Mouse (Mus musculus) limb, embryonic 15.5 days (tissue): ENCODE measurements around the gene Cacng7. TPM values are rescaled to one million over a fixed set of nuclear protein-coding genes. Genes with fewer than 3 reads are reported as not detected.

Experiments used
- ATAC-seq: fragments of 200-750 bp; cut with Nextera tagmentation; 2 replicates; pipeline ENCODE4 v1.8.0; 2017; ENCODE audit warnings: low read depth, moderate TSS enrichment; ENCODE audit not compliant: insufficient number of reproducible peaks, low FRiP score, low TSS enrichment
- H3K27ac ChIP-seq: fragments of 300-500 bp; sonication (generic); 2 replicates; pipeline ENCODE4 v1.5.1; 2015; ENCODE audit warnings: moderate library complexity, mild to moderate bottlenecking, inconsistent platforms
- H3K27me3 ChIP-seq: fragments of 300-500 bp; sonication (generic); 2 replicates; pipeline ENCODE4 v1.6.1; 2015; ENCODE audit warnings: inconsistent platforms
- H3K36me3 ChIP-seq: fragments of 300-500 bp; sonication (generic); 2 replicates; pipeline ENCODE4 v1.6.1; 2015; ENCODE audit warnings: inconsistent platforms
- H3K4me1 ChIP-seq: fragments of 300-500 bp; sonication (generic); 2 replicates; pipeline ENCODE4 v1.6.1; 2015; ENCODE audit warnings: inconsistent platforms
- H3K4me2 ChIP-seq: fragments of 300-500 bp; sonication (generic); 2 replicates; pipeline ENCODE4 v1.6.1; 2015; ENCODE audit warnings: mild to moderate bottlenecking, inconsistent platforms
- H3K4me3 ChIP-seq: fragments of 300-500 bp; sonication (generic); 2 replicates; pipeline ENCODE4 v1.5.1; 2015; ENCODE audit warnings: mild to moderate bottlenecking, inconsistent platforms
- H3K9ac ChIP-seq: fragments of 300-500 bp; sonication (generic); 2 replicates; pipeline ENCODE4 v1.6.1; 2015; ENCODE audit warnings: inconsistent platforms
- H3K9me3 ChIP-seq: fragments of 300-500 bp; sonication (generic); 2 replicates; pipeline ENCODE4 v1.6.1; 2016; ENCODE audit warnings: inconsistent platforms
- WGBS: fragments of 180-500 bp; shearing (Covaris S2); methylation state at CpG from one replicate; pipeline ENCODE4 v1.1.7; 2015; 5-methylcytosine and 5-hydroxymethylcytosine counted together
- polyA plus RNA-seq: library from polyadenylated mRNA; unstranded; fragments of >200 nt; fragmentation: Nextera tagmentation; extraction: Ambion mirVana; gene quantifications from 2 replicates; pipeline ENCODE4 v1.2.1, GENCODE M21; 2015

The Cacng7 gene
- polyA plus RNA-seq, 1 experiment from 2014 or later: 2.6 TPM

DNA sequence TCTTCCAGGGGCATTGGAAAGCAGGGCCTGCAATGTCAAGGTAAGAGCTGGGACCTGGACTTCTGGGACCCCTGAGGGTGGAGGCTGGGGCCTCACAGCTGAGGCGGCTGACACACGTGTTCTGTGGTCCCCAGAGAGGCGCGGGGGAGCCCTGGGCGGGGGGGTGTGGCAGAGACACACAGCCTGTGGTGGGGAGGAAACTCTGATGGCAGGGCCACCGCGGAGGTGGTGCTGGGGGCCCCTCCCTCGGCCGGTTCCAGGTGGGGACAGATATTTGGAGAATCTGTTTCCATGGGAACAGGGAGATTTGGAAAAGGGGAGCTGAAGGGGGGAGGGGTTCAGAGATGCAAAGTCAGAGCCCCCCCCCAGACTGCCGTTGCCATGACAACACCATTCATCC, 28.5 kb upstream of the Cacng7 start:
- Histone ChIP-seq H3K4me1 (peaks cover 36% of the 10 kb centered on the region), H3K9me3 (no peaks in the 10 kb centered on the region), H3K9ac (no peak overlapping the region), H3K27me3 (peaks cover 58% of the 10 kb centered on the region), H3K27ac (no peak overlapping the region), H3K4me3 (no peak overlapping the region), H3K36me3 (peaks cover 11% of the 10 kb centered on the region), H3K4me2 (no peak overlapping the region)
- no peak; the same call in 1 of the 2 replicates for ATAC-seq
- 5% methylated on average over 10 of the region's 10 CpGs for WGBS

DNA sequence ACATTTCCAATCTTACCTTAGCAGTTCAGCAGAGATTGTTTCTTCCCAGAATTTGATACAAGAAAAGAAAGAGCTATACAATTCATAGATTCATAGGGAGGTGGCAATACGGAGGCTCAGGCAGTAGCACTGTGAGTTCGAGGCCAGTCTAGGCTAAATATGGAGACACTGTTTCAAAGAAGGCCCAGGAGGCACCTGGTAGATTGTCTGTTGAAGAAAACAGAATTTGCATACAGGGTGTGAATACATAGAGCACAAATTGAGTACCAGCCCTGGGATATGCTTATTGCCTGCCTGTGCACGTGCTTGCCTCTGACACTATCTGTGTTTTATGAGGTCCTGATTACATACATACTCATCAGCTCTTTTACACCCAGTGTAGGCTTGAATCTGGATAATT, 26.4 kb upstream of the Cacng7 start:
- no peak for ATAC-seq
- Histone ChIP-seq H3K4me1 (peaks cover 31% of the 10 kb centered on the region), H3K27me3 (peaks cover 41% of the 10 kb centered on the region), H3K9me3 (no peaks in the 10 kb centered on the region), H3K4me2 (no peak overlapping the region), H3K4me3 (no peak overlapping the region), H3K36me3 (no peaks in the 10 kb centered on the region), H3K27ac (no peak overlapping the region), H3K9ac (no peak overlapping the region)
- WGBS: 65% methylated on average over 3 of the region's 3 CpGs

DNA sequence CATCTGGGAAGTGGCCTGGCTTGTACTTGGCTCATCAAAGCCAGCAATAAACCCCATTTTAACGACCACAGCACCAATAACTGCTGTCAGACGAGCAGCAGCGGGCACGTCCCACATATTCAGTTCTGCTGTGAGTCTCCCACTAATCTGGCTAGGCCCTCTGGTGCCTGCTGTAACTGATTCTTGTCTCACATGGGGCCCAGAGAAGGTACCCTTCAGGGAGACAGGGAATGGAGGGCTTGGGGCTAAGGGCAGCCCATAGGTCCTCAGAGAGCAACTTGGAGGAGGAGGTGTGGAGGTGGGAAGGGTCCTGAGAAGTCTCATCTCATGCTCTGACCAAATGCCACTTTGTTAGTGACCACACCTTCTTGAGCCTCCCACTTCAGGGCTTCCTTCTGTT, 24.1 kb upstream of the Cacng7 start:
- H3K36me3 ChIP-seq: no peaks in the 10 kb centered on the region
- no peak overlapping the region for H3K4me2 ChIP-seq
- peaks cover 19% of the 10 kb centered on the region for H3K27me3 ChIP-seq
- 14% methylated on average over 4 of the region's 4 CpGs for WGBS
- H3K27ac ChIP-seq: no peak overlapping the region
- no peak overlapping the region for H3K4me3 ChIP-seq
- H3K4me1 ChIP-seq: peaks cover 10% of the 10 kb centered on the region
- no peak overlapping the region for H3K9ac ChIP-seq
- H3K9me3 ChIP-seq: no peaks in the 10 kb centered on the region
- ATAC-seq: no peak

DNA sequence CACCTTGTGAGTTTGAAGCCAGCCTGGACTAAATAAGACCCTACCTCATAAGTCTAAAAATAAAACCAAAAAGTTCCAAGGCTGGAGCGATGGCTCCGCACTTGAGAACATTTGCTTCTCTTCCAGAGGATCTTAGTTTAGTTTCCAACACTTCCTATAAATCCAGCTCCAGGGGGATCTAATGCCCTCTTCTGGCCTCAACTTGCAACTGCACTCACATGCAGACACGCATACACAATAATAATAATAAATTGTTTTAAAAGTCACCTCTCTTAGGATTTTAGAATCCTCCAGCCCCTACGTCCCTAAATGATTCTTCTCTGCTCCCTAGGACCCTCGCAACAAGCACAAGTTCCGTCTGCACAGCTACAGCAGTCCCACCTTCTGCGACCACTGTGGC, 22.5 kb upstream of the Cacng7 start:
- ATAC-seq: no peak
- WGBS: 94% methylated on average over 7 of the region's 7 CpGs

DNA sequence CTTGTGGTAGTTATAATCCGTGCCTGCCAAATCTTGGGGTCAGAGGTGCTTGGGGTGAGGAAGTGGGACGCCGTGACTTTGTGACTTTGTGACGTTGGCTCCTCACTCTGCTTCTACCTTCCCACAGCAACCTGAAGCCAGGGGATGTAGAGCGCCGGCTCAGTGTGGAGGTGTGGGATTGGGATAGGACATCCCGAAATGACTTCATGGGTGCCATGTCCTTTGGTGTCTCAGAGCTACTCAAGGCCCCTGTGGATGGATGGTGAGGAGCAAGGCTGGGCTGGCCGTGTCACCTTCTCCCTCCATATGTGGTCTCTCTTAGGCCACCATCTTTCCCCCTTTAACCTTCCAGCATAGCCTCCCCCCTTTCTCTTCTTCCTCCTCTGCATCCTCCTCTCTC, 19.2 kb upstream of the Cacng7 start:
- no peak overlapping the region for H3K9ac ChIP-seq
- 80% methylated on average over 8 of the region's 8 CpGs for WGBS
- H3K27me3 ChIP-seq: peaks cover 2% of the 10 kb centered on the region; the same call in 1 of the 2 replicates
- no peaks in the 10 kb centered on the region for H3K4me1 ChIP-seq
- H3K4me3 ChIP-seq: no peak overlapping the region
- no peaks in the 10 kb centered on the region for H3K9me3 ChIP-seq
- H3K27ac ChIP-seq: no peak overlapping the region
- ATAC-seq: no peak
- no peaks in the 10 kb centered on the region for H3K36me3 ChIP-seq
- H3K4me2 ChIP-seq: no peak overlapping the region

More for the DNA sequence above, 22.5 kb upstream of the Cacng7 start:
- H3K4me2 ChIP-seq: no peak overlapping the region
- H3K4me3 ChIP-seq: no peak overlapping the region
- no peak overlapping the region for H3K27ac ChIP-seq
- H3K36me3 ChIP-seq: no peaks in the 10 kb centered on the region
- no peak overlapping the region for H3K9ac ChIP-seq
- H3K27me3 ChIP-seq: peaks cover 6% of the 10 kb centered on the region
- H3K9me3 ChIP-seq: no peaks in the 10 kb centered on the region
- no peaks in the 10 kb centered on the region for H3K4me1 ChIP-seq

DNA sequence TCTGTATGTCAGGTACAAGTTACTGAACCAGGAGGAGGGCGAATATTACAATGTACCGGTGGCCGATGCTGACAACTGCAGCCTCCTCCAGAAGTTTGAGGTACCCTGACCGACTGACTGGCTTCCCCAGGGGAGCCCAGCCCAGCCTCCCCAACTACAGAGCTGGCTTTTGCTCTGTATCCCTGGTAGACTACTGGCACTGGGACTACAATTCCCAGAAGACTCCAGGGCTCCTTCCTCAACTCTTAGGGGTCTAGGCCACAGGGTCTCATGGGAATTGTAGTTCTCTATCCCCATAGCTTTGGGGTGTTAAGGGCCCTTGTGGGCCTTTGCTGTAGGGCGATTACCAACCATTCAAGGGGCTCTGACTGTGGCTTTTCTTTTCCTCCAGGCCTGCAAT, 18.6 kb upstream of the Cacng7 start:
- no peak overlapping the region for H3K9ac ChIP-seq
- H3K4me3 ChIP-seq: no peak overlapping the region
- 60% methylated on average over 5 of the region's 5 CpGs for whole genome bisulfite sequencing
- no peak overlapping the region for H3K4me2 ChIP-seq
- H3K4me1 ChIP-seq: no peaks in the 10 kb centered on the region
- no peaks in the 10 kb centered on the region for H3K9me3 ChIP-seq
- no peaks in the 10 kb centered on the region for H3K27me3 ChIP-seq
- ATAC-seq: no peak
- H3K36me3 ChIP-seq: no peaks in the 10 kb centered on the region
- H3K27ac ChIP-seq: no peak overlapping the region

DNA sequence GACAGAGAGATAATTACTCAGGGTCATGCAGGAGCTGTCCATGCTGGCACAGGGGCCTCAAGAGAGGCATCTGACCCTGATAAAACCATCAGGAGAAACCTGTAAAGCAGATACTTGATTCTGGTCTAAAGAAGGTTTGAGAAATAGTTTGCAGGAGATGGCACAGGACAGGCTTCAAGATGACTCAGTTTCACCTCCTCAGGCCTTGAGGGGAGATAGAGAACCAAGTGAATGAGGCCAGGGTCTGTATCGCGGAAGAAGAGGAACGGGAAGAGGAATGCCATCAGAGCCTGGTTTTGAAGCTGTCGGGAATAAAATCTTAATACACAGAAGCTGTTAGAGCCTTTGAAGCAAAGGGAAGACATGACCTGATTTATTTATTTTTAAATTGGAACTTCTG, 15.1 kb upstream of the Cacng7 start:
- Histone ChIP-seq H3K27me3 (no peaks in the 10 kb centered on the region), H3K4me1 (no peaks in the 10 kb centered on the region), H3K27ac (no peak overlapping the region), H3K36me3 (no peaks in the 10 kb centered on the region), H3K9me3 (no peaks in the 10 kb centered on the region), H3K4me3 (no peak overlapping the region), H3K9ac (no peak overlapping the region), H3K4me2 (no peak overlapping the region)
- 34% methylated on average over 4 of the region's 4 CpGs for WGBS
- ATAC-seq: no peak

DNA sequence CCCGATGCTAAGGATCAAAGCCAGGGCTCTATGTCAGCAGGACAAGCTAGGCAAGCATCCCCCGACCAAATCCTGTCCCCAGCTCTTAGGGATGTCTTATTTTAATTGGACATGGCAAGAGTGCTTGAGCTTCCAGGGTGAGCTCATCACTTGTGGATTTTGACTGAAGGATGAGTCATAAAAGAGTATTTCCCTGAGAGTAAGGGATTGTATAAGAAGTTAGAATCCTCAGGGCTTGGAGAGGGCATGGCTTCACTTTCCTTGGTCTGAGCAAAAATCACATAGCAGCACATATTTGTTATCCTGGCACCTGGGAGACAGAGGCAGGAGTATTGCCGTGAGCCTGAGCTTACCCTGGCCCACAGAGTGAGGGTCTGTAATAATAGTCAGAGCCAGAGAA, 11.9 kb upstream of the Cacng7 start:
- Histone ChIP-seq H3K27ac (no peak overlapping the region), H3K4me3 (no peak overlapping the region), H3K9ac (no peak overlapping the region), H3K4me1 (no peaks in the 10 kb centered on the region), H3K27me3 (no peaks in the 10 kb centered on the region), H3K9me3 (no peaks in the 10 kb centered on the region), H3K36me3 (no peaks in the 10 kb centered on the region), H3K4me2 (no peak overlapping the region)
- 40% methylated on average over 3 of the region's 3 CpGs for WGBS
- no peak for ATAC-seq

DNA sequence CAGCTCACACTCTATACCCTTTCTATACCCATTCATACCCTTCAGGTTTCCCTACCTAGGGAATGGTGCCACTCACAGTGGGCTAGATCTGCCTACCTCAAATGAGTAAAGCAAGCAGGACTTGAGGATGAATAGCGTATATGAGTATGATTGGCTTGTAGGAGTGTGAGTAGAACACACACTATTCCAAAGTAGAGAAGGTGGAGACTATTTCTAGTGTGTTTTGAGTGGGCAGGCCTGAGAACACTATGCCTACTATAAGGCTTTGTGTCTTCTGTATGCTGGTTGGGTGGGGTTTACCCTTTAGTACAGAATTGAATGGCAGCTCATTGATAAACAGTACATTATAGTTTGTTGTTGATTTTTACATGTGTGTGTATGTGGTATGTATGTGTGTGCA, 8.9 kb upstream of the Cacng7 start:
- H3K27ac ChIP-seq: no peak overlapping the region
- no peaks in the 10 kb centered on the region for H3K36me3 ChIP-seq
- no peak overlapping the region for H3K9ac ChIP-seq
- H3K4me3 ChIP-seq: no peak overlapping the region
- WGBS: 86% methylated on average over 1 of the region's 1 CpGs
- no peaks in the 10 kb centered on the region for H3K4me1 ChIP-seq
- H3K4me2 ChIP-seq: no peak overlapping the region
- ATAC-seq: no peak
- H3K9me3 ChIP-seq: no peaks in the 10 kb centered on the region
- no peaks in the 10 kb centered on the region for H3K27me3 ChIP-seq

DNA sequence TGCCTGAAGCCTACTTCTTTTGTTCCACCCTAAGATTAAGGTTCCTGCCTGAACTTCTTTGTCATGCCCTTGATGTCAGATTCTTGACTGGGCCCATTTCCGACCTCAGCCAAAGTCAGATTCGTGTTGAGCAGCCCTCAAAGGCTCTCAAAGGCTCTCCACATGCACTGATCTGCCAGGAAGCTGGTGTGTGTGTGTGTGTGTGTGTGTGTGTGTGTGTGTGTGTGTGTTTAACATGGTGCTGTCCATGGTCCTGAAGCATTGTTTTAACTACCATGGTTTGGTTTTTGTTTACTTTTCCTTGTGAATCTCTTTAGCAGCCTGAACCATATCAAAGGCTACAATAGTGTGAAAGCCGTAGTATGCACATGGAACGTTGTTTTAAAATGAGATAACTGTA, 4.8 kb upstream of the Cacng7 start:
- WGBS: 67% methylated on average over 4 of the region's 4 CpGs
- no peak for ATAC-seq

DNA sequence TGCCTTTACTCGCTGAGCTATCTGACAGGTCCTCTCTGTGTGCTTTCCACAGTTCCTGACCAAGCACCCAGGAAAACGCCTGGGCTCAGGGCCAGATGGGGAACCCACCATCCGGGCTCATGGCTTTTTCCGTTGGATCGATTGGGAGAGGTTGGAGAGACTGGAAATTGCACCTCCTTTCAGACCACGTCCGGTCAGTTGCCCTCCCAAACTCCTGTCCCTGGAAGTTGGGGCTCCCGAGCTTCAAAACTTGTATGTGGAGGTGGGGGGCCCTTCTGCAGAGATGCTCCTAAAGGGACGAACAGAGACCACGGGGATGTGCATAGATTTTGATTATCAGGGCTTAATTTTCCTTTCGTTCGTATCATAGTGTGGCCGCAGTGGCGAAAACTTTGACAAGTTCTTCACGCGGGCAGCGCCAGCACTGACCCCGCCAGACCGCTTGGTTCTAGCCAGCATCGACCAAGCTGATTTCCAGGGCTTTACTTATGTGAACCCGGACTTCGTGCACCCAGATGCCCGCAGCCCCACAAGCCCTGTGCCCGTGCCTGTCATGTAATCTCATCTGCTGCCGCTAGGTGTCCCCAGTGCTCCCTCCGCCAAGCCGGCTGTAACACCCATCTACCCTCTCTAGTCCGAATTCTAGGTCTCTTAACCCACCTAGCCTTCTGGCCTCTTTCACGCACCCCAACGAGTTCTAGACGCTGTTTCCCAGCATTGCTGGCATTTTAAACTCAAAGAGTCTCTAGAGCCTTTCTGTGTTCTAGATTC, 2.8 kb upstream of the Cacng7 start:
- whole genome bisulfite sequencing: 19% methylated on average over 31 of the region's 31 CpGs
- H3K9me3 ChIP-seq: no peaks in the 10 kb centered on the region
- no peaks in the 10 kb centered on the region for H3K36me3 ChIP-seq
- peaks cover 5% of the 10 kb centered on the region; the same call in 1 of the 2 replicates for H3K27me3 ChIP-seq
- peaks cover 21% of the 10 kb centered on the region for H3K4me1 ChIP-seq
- ATAC-seq: no peak
- H3K27ac ChIP-seq: no peak overlapping the region
- no peak overlapping the region for H3K9ac ChIP-seq
- 0 out of 2 replicates have a peak overlapping the region, but pooled peaks have one; percentile 3 for H3K4me3 ChIP-seq
- peak overlapping the region; percentile 34 for H3K4me2 ChIP-seq

More for the DNA sequence above, 4.8 kb upstream of the Cacng7 start:
- Histone ChIP-seq H3K4me2 (no peak overlapping the region), H3K9me3 (no peaks in the 10 kb centered on the region), H3K36me3 (no peaks in the 10 kb centered on the region), H3K27ac (no peak overlapping the region), H3K27me3 (peaks cover 5% of the 10 kb centered on the region; the same call in 1 of the 2 replicates), H3K4me1 (peaks cover 18% of the 10 kb centered on the region), H3K4me3 (no peak overlapping the region), H3K9ac (no peak overlapping the region)

DNA sequence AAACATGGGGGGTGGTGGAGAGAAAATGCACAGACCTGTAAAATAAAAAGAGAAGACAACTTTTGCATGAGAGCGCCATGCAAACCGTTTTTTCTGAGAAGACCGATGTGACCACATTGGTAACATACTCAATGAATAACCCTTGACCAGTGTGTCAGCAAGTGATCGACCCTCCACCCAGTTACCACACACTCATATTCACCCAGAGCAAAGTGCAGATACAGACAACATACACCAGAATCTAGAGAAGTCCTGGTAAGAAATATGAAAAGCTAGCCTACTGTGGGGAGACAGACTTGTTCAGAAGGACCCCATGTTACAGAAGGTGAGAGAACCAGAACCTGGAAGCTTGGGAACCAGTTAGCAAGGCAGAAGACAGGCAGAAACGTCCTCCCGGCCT, 1.6 kb upstream of the Cacng7 start:
- H3K27ac ChIP-seq: peak overlapping the region; percentile 92
- WGBS: 53% methylated on average over 6 of the region's 6 CpGs

More for the DNA sequence above, 1.6 kb upstream of the Cacng7 start:
- Histone ChIP-seq H3K27me3 (peaks cover 5% of the 10 kb centered on the region; the same call in 1 of the 2 replicates), H3K9ac (no peak overlapping the region), H3K36me3 (no peaks in the 10 kb centered on the region), H3K4me2 (peak overlapping the region; percentile 59), H3K9me3 (no peaks in the 10 kb centered on the region), H3K4me1 (peaks cover 21% of the 10 kb centered on the region), H3K4me3 (peak overlapping the region; percentile 68)
- no peak for ATAC-seq
